Mouse (Mus musculus) kidney, embryonic 15.5 days (tissue): ENCODE measurements around the gene Gucd1. TPM values are rescaled to one million over a fixed set of nuclear protein-coding genes. Genes with fewer than 3 reads are reported as not detected.
"Not testable (repeated sequence)": the region's sequence is repeated elsewhere in the genome, so short reads cannot be mapped to it uniquely, and the experiment has no call there.

Experiments used
- ATAC-seq: fragments of 200-750 bp; cut with Nextera tagmentation; replicated peaks from 2 replicates; pipeline ENCODE4 v1.8.0; 2017; ENCODE audit warnings: moderate TSS enrichment; ENCODE audit not compliant: low FRiP score
- H3K27ac ChIP-seq: fragments of 300-500 bp; sonication (generic); 2 replicates; pipeline ENCODE4 v1.5.1; 2015; ENCODE audit warnings: mild to moderate bottlenecking, inconsistent platforms
- H3K27me3 ChIP-seq: fragments of 300-500 bp; sonication (generic); 2 replicates; pipeline ENCODE4 v1.6.1; 2015; ENCODE audit warnings: inconsistent platforms
- H3K36me3 ChIP-seq: fragments of 300-500 bp; sonication (generic); 2 replicates; pipeline ENCODE4 v1.6.1; 2015; ENCODE audit warnings: inconsistent platforms
- H3K4me1 ChIP-seq: fragments of 300-500 bp; sonication (generic); 2 replicates; pipeline ENCODE4 v1.6.1; 2015; ENCODE audit warnings: inconsistent platforms
- H3K4me2 ChIP-seq: fragments of 300-500 bp; sonication (generic); 2 replicates; pipeline ENCODE4 v1.6.1; 2015; ENCODE audit warnings: moderate library complexity, mild to moderate bottlenecking, inconsistent platforms
- H3K4me3 ChIP-seq: fragments of 300-500 bp; sonication (generic); replicated peaks from 2 replicates; pipeline ENCODE4 v1.5.1; 2015; ENCODE audit warnings: mild to moderate bottlenecking, inconsistent platforms
- H3K9ac ChIP-seq: fragments of 300-500 bp; sonication (generic); 2 replicates; pipeline ENCODE4 v1.6.1; 2015; ENCODE audit warnings: mild to moderate bottlenecking, inconsistent platforms
- H3K9me3 ChIP-seq: fragments of 300-500 bp; sonication (generic); replicated peaks from 2 replicates; pipeline ENCODE4 v1.6.1; 2016; ENCODE audit warnings: inconsistent platforms
- WGBS: fragments of 180-500 bp; shearing (Covaris S2); methylation state at CpG from one replicate; pipeline ENCODE4 v1.1.7; 2015; ENCODE audit warnings: mixed read lengths; 5-methylcytosine and 5-hydroxymethylcytosine counted together
- polyA plus RNA-seq: library from polyadenylated mRNA; unstranded; fragments of >200 nt; fragmentation: Nextera tagmentation; extraction: Ambion mirVana; gene quantifications from 2 replicates; pipeline ENCODE4 v1.2.1, GENCODE M21; 2015

The Gucd1 gene
- polyA plus RNA-seq, 1 experiment from 2014 or later = 46.0 TPM

DNA sequence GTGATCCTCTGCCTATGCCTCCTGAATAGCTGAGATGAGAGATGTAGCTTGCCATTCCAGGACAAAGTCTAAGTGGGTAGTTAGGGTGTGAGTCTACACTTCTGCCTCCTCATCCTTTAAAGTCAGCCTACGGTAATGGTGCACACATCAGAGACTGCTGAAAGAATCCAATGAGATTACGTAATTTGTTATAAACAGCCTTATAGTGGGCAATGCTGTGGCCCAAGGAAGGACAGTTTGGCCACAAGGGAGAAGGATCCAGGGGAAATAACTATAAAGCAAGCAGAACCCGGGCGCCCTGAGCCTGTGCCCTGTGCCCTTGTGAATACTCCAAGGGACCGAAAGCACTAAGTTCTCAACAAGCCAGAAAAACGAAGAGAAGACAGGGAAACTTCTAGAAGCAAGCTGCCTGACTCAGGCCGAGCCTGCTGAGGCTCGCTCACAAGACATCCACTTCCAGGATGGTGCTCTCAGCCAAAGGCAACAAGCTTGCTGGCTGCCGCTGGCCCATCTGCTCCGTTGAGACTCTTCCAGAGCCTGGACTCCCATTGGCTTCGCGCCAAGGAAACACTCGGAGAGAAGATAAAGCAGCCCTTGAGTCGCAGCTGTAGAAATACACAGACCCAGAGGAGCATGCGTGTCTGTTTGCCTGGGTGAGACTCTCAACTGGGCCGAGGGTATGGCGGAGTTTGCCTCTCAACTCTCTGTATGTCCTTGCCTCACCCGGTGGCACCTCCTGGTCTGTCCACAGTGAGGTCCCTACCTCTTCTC, 61.5 kb downstream of the Gucd1 start:
- not testable (repeated sequence) for H3K4me1 ChIP-seq, H3K9ac ChIP-seq, H3K27me3 ChIP-seq, H3K27ac ChIP-seq, H3K9me3 ChIP-seq, H3K4me2 ChIP-seq, H3K36me3 ChIP-seq, H3K4me3 ChIP-seq
- peak; percentile 40; the same call in 1 of the 2 replicates for ATAC-seq
- WGBS = 63% methylated on average over 12 of the region's 18 CpGs

DNA sequence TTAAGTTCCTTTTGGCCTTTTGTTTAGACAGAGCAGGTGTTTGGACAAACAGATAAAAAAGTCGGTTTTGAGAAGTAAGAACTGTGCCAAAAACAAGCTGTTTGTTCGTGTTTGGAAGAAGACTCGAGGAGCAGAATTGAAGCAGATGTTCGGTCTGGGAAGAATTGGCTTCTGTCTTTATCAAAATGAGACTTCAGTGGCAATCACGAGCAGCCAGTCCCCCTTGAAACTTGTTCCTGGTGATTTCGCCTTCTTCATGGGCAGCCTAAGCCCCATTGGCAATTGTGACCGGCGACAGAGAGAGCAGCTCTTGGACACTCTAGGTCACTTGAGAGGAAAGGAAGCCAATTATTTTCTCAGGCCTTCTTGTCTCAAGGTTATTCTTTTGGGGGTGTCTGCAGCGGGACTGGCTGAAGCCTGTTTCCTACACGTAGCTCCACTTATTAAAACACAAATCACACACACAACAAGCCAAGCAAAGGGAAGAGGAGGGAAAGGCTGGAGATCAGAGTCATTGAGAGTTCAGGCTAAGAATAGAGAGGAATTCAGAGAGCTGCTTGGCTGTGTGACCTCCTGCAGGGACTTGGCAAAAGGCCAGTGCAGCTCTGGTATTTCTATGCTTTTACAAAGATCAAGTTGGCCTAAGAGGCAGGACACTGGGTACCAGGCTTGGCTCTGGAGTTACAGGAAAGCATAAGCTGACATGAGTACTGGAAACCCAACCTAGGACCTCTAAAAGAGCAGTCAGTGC, 66.6 kb downstream of the Gucd1 start:
- WGBS = 51% methylated on average over 10 of the region's 10 CpGs
- Histone ChIP-seq H3K4me3 (no peak overlapping the region), H3K27me3 (no peaks in the 10 kb centered on the region), H3K4me2 (0 out of 2 replicates have a peak overlapping the region, but pooled peaks have one; percentile 7), H3K9me3 (no peaks in the 10 kb centered on the region; the same call in 1 of the 2 replicates), H3K9ac (no peak overlapping the region), H3K27ac (peak overlapping the region; percentile 85), H3K4me1 (peaks cover 37% of the 10 kb centered on the region), H3K36me3 (no peaks in the 10 kb centered on the region)
- ATAC-seq = peak; percentile 64

DNA sequence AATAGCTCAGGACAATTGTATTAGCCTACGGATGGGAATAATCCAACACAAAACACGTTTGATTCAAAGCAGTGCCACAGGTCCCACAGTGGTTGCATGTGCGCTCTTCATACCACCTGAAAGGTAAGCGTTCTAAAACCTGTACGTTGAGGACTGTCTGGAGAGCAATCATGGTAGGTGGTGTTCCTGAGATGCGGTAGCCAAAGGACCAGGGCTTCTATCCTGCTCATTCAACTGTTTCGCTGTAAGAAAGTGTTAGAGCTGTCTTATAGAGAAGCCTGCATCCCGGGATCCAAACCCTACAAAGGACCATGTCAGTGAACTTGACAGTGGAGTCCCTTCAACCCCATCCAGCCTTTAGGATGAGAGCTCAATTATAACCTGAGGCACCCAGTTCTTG, 67.4 kb downstream of the Gucd1 start:
- no peaks in the 10 kb centered on the region; the same call in 1 of the 2 replicates for H3K9me3 ChIP-seq
- H3K4me3 ChIP-seq = no peak overlapping the region
- H3K4me1 ChIP-seq = peaks cover 38% of the 10 kb centered on the region
- H3K27me3 ChIP-seq = no peaks in the 10 kb centered on the region
- H3K4me2 ChIP-seq = no peak overlapping the region
- WGBS = 90% methylated on average over 8 of the region's 8 CpGs
- H3K27ac ChIP-seq = peak overlapping the region; percentile 85; the same call in 1 of the 2 replicates
- no peaks in the 10 kb centered on the region for H3K36me3 ChIP-seq
- no peak for ATAC-seq
- no peak overlapping the region for H3K9ac ChIP-seq

DNA sequence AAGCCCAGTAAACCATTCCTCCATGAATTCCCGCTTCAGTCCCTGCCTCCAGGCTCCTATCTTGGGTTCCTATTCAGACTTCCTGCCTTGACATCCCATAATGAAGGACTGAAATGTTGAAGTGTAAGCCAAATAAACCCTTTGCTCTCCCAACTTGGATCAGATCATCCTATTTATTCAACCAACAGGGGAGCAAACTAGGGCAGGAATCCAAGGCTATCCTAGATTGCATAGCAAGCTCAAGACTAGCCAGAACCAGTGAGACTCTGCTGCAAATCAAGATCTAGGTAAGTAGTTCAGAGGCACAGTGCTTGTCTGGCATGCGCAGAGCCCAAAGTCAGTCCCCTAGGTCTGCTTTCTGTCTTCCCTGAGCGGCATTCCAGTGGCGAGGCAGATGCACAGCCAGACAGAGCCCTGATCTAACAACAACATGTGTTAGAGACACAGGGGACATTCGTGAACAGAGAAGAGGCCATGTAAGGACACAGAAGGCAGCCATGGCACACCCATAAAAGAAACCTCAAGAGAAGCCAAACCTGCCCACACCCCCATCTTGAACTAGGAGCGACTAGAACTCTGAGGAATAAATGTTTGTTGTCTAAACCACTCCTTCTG, 68.9 kb downstream of the Gucd1 start:
- H3K4me2 ChIP-seq = no peak overlapping the region
- H3K27ac ChIP-seq = no peak overlapping the region
- H3K4me3 ChIP-seq = no peak overlapping the region
- H3K9ac ChIP-seq = no peak overlapping the region
- no peaks in the 10 kb centered on the region for H3K36me3 ChIP-seq
- no peak for ATAC-seq
- H3K27me3 ChIP-seq = no peaks in the 10 kb centered on the region
- H3K9me3 ChIP-seq = no peaks in the 10 kb centered on the region; the same call in 1 of the 2 replicates
- peaks cover 52% of the 10 kb centered on the region for H3K4me1 ChIP-seq
- 82% methylated on average over 6 of the region's 6 CpGs for WGBS

DNA sequence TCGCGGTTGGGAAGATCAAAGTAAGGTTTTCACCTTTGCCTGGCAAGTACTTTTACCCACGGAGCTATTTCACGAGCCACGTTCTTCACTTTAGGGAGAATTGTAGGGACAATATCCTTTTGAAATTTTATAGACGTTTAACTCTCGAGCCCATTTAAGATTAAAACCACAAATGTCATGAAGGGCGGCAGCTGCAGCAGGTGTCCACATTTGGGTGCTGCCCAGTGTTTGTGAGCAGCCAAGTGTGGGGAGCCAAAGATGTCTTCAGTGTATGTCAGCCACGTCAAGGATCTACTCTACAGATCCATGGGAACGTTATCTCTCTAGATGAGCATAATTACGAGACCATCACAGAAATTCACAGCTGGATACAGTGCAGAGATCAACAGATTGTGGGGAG, 70.3 kb downstream of the Gucd1 start:
- WGBS = 81% methylated on average over 11 of the region's 11 CpGs
- no peak overlapping the region for H3K4me2 ChIP-seq
- no peak overlapping the region for H3K4me3 ChIP-seq
- no peaks in the 10 kb centered on the region; the same call in 1 of the 2 replicates for H3K9me3 ChIP-seq
- H3K36me3 ChIP-seq = no peaks in the 10 kb centered on the region
- H3K27ac ChIP-seq = no peak overlapping the region; the same call in 1 of the 2 replicates
- ATAC-seq = no peak
- H3K27me3 ChIP-seq = no peaks in the 10 kb centered on the region
- peaks cover 53% of the 10 kb centered on the region for H3K4me1 ChIP-seq
- H3K9ac ChIP-seq = no peak overlapping the region

DNA sequence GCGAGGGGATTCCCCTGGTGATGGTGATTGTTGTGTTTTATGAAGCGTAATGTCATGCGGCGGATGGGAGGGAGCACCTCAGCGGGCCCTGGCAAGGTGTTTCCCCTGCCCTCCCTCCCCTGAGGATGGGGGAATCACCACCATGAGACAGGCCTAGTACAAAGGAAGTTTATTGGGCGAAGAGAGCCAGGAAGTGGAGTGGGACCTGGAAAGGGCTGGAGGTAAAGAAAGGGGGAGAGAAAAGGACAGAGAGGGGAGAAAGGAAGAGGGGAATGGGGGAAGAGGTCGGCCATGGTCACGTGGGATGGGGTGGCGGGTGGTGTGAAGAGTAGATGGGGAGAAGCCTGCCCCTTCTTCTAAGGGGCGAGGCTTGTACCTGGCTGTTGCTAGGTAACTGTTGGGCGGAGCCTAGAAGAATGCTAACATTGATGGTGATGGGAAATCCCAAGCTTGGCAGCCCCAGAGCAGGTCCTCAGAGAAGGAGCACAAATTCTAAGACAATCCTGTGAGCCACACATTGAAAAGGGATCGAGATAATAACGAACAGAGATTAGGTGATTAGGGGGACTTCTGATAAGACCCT, 71.2 kb downstream of the Gucd1 start:
- 60% methylated on average over 13 of the region's 13 CpGs for WGBS
- Histone ChIP-seq H3K27me3 (no peaks in the 10 kb centered on the region), H3K4me1 (peaks cover 50% of the 10 kb centered on the region), H3K36me3 (no peaks in the 10 kb centered on the region), H3K4me2 (no peak overlapping the region), H3K9me3 (no peaks in the 10 kb centered on the region; the same call in 1 of the 2 replicates), H3K4me3 (no peak overlapping the region), H3K9ac (no peak overlapping the region), H3K27ac (peak overlapping the region; percentile 71)
- ATAC-seq = no peak; the same call in 1 of the 2 replicates

DNA sequence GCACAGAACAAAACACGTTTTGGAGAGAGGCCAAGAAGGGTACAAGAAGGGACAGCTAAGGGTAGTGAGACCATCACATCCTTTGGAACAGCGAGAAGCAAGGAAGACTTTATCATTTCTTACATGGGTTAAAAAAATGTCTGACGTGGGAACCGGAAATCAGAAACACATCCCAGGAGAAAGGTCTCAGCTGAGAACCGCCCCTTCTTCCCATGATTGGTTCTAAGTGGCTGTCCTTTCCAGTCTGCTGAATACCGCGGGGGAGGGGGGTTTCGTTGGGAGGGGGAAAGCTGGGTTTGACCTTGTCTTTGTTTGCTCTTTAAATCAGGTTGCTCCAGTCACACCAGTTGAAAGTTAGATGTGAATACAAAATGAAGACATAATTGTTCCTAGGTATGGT, 72.7 kb downstream of the Gucd1 start:
- Histone ChIP-seq H3K9me3 (no peaks in the 10 kb centered on the region; the same call in 1 of the 2 replicates), H3K27ac (peak overlapping the region; percentile 63), H3K9ac (no peak overlapping the region), H3K36me3 (no peaks in the 10 kb centered on the region), H3K4me3 (no peak overlapping the region), H3K27me3 (no peaks in the 10 kb centered on the region), H3K4me2 (no peak overlapping the region), H3K4me1 (peaks cover 38% of the 10 kb centered on the region)
- 44% methylated on average over 8 of the region's 8 CpGs for WGBS
- no peak; the same call in 1 of the 2 replicates for ATAC-seq

DNA sequence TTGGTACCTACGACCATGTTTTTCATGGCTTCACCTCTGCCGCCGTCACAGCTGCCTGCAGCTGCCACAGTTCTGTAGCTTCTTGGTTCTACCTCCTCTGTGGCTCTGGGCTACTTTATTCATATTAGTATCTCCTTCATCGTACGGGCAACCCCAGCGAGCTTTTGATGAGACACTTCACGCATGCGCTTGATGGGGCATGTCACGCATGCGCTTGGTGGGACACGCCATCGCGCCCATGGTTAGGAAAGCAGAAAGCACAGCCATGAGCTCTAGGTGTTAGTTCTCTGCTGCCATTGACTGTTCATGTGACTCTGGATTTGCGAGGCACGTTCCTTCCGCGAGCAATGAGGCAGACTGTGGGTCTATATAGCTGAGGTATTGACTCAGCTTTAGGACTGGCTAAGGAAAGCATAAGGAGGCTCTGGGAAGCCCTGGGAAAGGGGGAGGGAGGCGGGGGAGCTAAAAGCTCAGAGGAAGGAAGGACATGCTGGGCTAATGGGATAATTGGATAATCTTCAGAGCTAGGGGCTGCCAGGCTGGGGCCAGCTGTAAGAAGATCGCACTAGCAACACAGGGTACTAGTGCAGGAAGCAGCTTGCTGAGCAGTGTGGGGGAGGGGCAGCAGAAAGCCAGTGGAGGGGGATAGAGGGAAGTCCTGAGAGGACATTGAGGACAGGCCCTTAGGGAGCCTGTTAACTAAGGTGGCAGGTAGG, 73.5 kb downstream of the Gucd1 start:
- 65% methylated on average over 19 of the region's 19 CpGs for WGBS

DNA sequence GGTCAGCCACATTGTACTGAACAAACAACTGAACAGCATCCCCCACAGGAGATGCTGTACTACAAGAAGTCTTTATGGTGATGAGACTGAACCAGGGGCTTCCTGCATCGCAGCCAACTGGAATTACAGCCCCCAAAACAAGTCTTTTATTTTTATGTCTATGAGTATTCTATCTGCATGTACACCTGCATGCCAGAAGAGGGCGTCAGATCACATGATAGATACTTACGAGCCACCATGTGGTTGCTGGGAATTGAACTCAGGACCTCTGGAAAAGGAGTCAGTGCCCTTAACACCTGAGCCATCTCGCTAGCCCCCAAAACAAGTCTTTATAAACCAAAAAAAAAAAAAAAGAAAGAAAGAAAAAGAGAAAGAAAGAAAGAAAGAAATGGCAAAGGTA, 74.8 kb downstream of the Gucd1 start:
- Histone ChIP-seq H3K27me3 (no peaks in the 10 kb centered on the region), H3K36me3 (no peaks in the 10 kb centered on the region), H3K9me3 (no peaks in the 10 kb centered on the region; the same call in 1 of the 2 replicates), H3K27ac (no peak overlapping the region), H3K4me2 (no peak overlapping the region), H3K4me1 (peaks cover 34% of the 10 kb centered on the region), H3K9ac (no peak overlapping the region), H3K4me3 (no peak overlapping the region)
- ATAC-seq = no peak
- WGBS = 85% methylated on average over 4 of the region's 4 CpGs

More for the DNA sequence above, 73.5 kb downstream of the Gucd1 start:
- no peaks in the 10 kb centered on the region; the same call in 1 of the 2 replicates for H3K9me3 ChIP-seq
- no peak overlapping the region; the same call in 1 of the 2 replicates for H3K4me2 ChIP-seq
- ATAC-seq = peak; percentile 34; the same call in 1 of the 2 replicates
- no peaks in the 10 kb centered on the region for H3K36me3 ChIP-seq
- H3K9ac ChIP-seq = no peak overlapping the region
- no peaks in the 10 kb centered on the region for H3K27me3 ChIP-seq
- no peak overlapping the region for H3K4me3 ChIP-seq
- peak overlapping the region; percentile 16; the same call in 1 of the 2 replicates for H3K27ac ChIP-seq
- H3K4me1 ChIP-seq = peaks cover 33% of the 10 kb centered on the region

DNA sequence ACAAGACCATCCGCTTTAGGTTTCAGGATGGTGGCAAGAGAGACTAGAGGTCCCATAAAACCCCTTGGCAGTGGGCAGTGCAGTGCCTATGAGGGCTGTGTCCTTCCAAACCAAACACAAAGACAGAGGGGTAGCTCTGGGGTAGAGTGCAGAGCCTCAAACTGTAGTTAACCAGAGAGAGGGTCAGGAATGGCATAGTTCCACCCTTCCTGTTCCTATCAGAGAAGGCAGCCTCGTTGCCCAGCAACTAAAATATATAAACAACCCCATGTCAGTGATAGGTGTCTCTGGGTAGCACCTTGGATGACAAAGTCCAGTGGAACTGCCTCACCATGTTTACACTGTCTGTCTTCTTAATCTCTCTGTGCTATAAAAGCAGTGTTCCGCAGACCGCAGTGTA, 76.0 kb downstream of the Gucd1 start:
- Histone ChIP-seq H3K27ac (no peak overlapping the region), H3K9me3 (no peaks in the 10 kb centered on the region; the same call in 1 of the 2 replicates), H3K4me3 (no peak overlapping the region), H3K4me1 (peaks cover 31% of the 10 kb centered on the region), H3K27me3 (no peaks in the 10 kb centered on the region), H3K36me3 (no peaks in the 10 kb centered on the region), H3K4me2 (no peak overlapping the region), H3K9ac (no peak overlapping the region)
- ATAC-seq = no peak
- 78% methylated on average over 4 of the region's 4 CpGs for WGBS

DNA sequence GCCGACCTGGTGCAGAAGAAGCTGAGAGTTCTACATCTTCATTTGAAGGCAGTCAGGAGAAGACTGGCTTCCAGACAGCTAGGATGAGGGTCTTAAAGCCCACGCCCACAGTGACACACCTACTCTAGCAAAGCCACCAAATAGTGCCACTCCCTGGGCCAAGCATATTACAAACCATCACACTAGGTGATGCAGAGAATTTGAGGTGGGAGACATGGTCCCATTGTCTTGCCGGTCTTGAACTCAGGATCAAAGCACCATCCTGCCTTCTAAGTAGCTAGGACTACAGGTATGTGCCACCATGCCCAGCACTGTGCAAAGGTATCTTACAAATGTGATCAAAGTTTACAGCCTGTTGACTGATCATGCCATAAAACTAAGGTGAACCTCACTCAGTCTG, 77.0 kb downstream of the Gucd1 start:
- Histone ChIP-seq H3K27me3 (no peaks in the 10 kb centered on the region), H3K9me3 (no peaks in the 10 kb centered on the region), H3K4me2 (no peak overlapping the region), H3K27ac (no peak overlapping the region), H3K36me3 (no peaks in the 10 kb centered on the region), H3K4me3 (no peak overlapping the region), H3K4me1 (peaks cover 31% of the 10 kb centered on the region), H3K9ac (no peak overlapping the region)
- WGBS = 94% methylated on average over 3 of the region's 3 CpGs
- no peak for ATAC-seq
